Mouse (Mus musculus) hindbrain, embryonic 15.5 days (tissue): ENCODE data around the gene Ccdc182. TPM values are rescaled to one million over a fixed set of nuclear protein-coding genes. Genes with fewer than 3 reads are reported as not detected.
A peak's percentile ranks its signal among the peaks of the same experiment; 100 is the strongest.

Experiments used
- ATAC-seq: fragments of 200-750 bp; cut with Nextera tagmentation; 2 replicates; pipeline ENCODE4 v1.8.0; 2017; ENCODE audit warnings: low read depth, moderate number of reproducible peaks, moderate TSS enrichment; ENCODE audit not compliant: low FRiP score
- H3K27ac ChIP-seq: fragments of 300-500 bp; sonication (generic); replicated peaks from 2 replicates; pipeline ENCODE4 v1.5.1; 2015; ENCODE audit warnings: mild to moderate bottlenecking, inconsistent platforms
- H3K27me3 ChIP-seq: fragments of 300-500 bp; sonication (generic); 2 replicates; pipeline ENCODE4 v1.6.1; 2015; ENCODE audit warnings: control low read depth, inconsistent platforms
- H3K36me3 ChIP-seq: fragments of 300-500 bp; sonication (generic); 2 replicates; pipeline ENCODE4 v1.6.1; 2015; ENCODE audit warnings: control low read depth, inconsistent platforms
- H3K4me1 ChIP-seq: fragments of 300-500 bp; sonication (generic); replicated peaks from 2 replicates; pipeline ENCODE4 v1.6.1; 2015; ENCODE audit warnings: control low read depth, inconsistent platforms
- H3K4me2 ChIP-seq: fragments of 300-500 bp; sonication (generic); 2 replicates; pipeline ENCODE4 v1.6.1; 2015; ENCODE audit warnings: moderate library complexity, mild to moderate bottlenecking, inconsistent platforms
- H3K4me3 ChIP-seq: fragments of 300-500 bp; sonication (generic); 2 replicates; pipeline ENCODE4 v1.5.1; 2015; ENCODE audit warnings: mild to moderate bottlenecking, inconsistent platforms
- H3K9ac ChIP-seq: fragments of 300-500 bp; sonication (generic); 2 replicates; pipeline ENCODE4 v1.6.1; 2015; ENCODE audit warnings: inconsistent platforms
- H3K9me3 ChIP-seq: fragments of 300-500 bp; sonication (generic); 2 replicates; pipeline ENCODE4 v1.6.1; 2016; ENCODE audit warnings: control low read depth, inconsistent platforms
- WGBS: fragments of 180-500 bp; shearing (Covaris S2); methylation state at CpG from one replicate; pipeline ENCODE4 v1.1.7; 2015; 5-methylcytosine and 5-hydroxymethylcytosine counted together
- polyA plus RNA-seq: library from polyadenylated mRNA; unstranded; fragments of >200 nt; fragmentation: Nextera tagmentation; extraction: Ambion mirVana; gene quantifications from 2 replicates; pipeline ENCODE4 v1.2.1, GENCODE M21; 2015

The Ccdc182 gene
- polyA plus RNA-seq, 1 experiment from 2014 or later = 0.29 TPM

DNA sequence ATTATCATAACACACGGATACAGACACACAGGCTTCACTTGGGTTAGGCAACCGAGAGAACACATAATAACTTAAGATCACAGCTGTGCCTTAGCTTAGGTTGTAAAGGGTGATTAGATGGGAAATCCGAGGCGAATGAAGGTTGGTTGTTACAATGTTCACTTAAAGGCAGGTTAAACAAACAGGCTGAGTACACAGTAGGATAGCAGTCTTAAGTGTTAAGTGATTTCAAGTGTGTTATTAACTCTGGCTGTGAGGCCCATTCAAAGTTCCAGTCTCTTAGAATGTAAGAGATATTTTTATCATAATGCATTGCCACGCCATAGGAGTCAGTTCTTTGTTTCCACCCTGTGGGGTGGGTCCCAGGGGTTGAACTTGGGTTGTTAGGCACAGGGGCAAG, 41.0 kb downstream of the Ccdc182 start:
- no peak for ATAC-seq
- no peaks in the 10 kb centered on the region for H3K9me3 ChIP-seq
- H3K27ac ChIP-seq = 0 out of 2 replicates have a peak overlapping the region, but pooled peaks have one; percentile 29
- H3K27me3 ChIP-seq = no peaks in the 10 kb centered on the region
- no peaks in the 10 kb centered on the region for H3K36me3 ChIP-seq
- WGBS = 43% methylated on average over 5 of the region's 5 CpGs
- peaks cover 17% of the 10 kb centered on the region for H3K4me1 ChIP-seq
- no peak overlapping the region for H3K4me3 ChIP-seq
- no peak overlapping the region for H3K9ac ChIP-seq
- H3K4me2 ChIP-seq = no peak overlapping the region

DNA sequence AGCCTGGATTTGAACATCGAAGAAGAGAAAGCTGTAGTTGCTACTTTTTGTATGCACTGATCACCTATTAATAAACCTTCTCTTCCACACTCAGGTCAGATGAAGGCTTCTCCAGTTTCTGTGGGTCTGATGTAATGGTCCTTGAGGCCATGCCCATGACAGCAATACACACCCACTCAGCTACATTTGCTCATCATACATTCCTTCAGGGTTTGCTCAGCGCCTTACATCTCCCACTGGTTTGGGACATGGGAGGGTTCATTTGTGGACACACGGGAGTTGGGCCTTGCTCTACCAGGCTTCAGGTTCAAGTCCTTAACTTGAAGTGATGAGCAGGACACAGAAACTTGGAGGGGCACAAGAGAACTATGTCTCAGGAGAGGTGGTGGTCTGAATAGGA, 44.1 kb downstream of the Ccdc182 start:
- H3K27ac ChIP-seq = no peak overlapping the region
- ATAC-seq = no peak
- no peak overlapping the region for H3K9ac ChIP-seq
- no peak overlapping the region for H3K4me3 ChIP-seq
- 98% methylated on average over 3 of the region's 3 CpGs for WGBS
- H3K4me2 ChIP-seq = no peak overlapping the region
- no peaks in the 10 kb centered on the region for H3K4me1 ChIP-seq
- no peaks in the 10 kb centered on the region for H3K9me3 ChIP-seq
- H3K27me3 ChIP-seq = no peaks in the 10 kb centered on the region
- no peaks in the 10 kb centered on the region for H3K36me3 ChIP-seq

Other genes with a start within 250 kb of the Ccdc182 start
- gene Srsf1, start 246.7 kb upstream of the Ccdc182 start, polyA plus RNA-seq = 215 and 220 TPM in 2 replicates
- 41.8 and 43.9 TPM in 2 replicates for gene Vezf1, start 225.8 kb upstream of the Ccdc182 start, polyA plus RNA-seq
- gene Cuedc1, start 196.0 kb upstream of the Ccdc182 start, polyA plus RNA-seq = 46.3 and 49.7 TPM in 2 replicates
- gene Mrps23, start 89.7 kb upstream of the Ccdc182 start, polyA plus RNA-seq = 60.3 and 61.7 TPM in 2 replicates